Mouse (Mus musculus) mouse embryonic stem cell (cell line): ENCODE results near the gene Cox6a1.
"Not testable (repeated sequence)": the region's sequence is repeated elsewhere in the genome, so short reads cannot be mapped to it uniquely, and the experiment has no call there.

Source experiments
- in situ Hi-C, 2 experiments: fragments of 300-500 bp; cut with MboI; formaldehyde crosslinking; loops; 1 replicate in 1 of 2; 3 replicates in 1 of 2; pipeline ENCODE4 v1.14.3; 2019 to 2020; ENCODE audit warnings: low sequenced_read_pairs in 2 of 2, low pct_unique_long_range_greater_than_20kb in 1 of 2, mixed read lengths in 1 of 2; ENCODE audit not compliant: unreplicated experiment in 1 of 2

The Cox6a1 gene

GRCm38 (mm10) chr5:115316968-115317644 lies 31.7 kb downstream of the Cox6a1 start:
- in situ Hi-C loops: no loop called here

- in situ Hi-C loops: no loop called here
Measured at GRCm38 (mm10) chr5:115313668-115313943, 35.2 kb downstream of the Cox6a1 start.

GRCm38 (mm10) chr5:115312816-115313667 lies 35.7 kb downstream of the Cox6a1 start:
- in situ Hi-C loops: no loop called here

- in situ Hi-C loops: no loop called here
Measured at GRCm38 (mm10) chr5:115312354-115312753, 36.4 kb downstream of the Cox6a1 start.

GRCm38 (mm10) chr5:115302190-115302589 lies 46.6 kb downstream of the Cox6a1 start:
- in situ Hi-C loops: not testable (repeated sequence)

GRCm38 (mm10) chr5:115301615-115302014 lies 47.2 kb downstream of the Cox6a1 start:
- in situ Hi-C loops: no loop called here

GRCm38 (mm10) chr5:115300792-115301614 lies 47.8 kb downstream of the Cox6a1 start, which contains the start of gene Dynll1:
TSS of gene Dynll1 (minus strand) at chr5:115300999.
- in situ Hi-C loops: no loop called here

- in situ Hi-C loops: no loop called here
Measured at GRCm38 (mm10) chr5:115300035-115300744, 48.6 kb downstream of the Cox6a1 start.

GRCm38 (mm10) chr5:115296347-115296746 lies 52.4 kb downstream of the Cox6a1 start:
- in situ Hi-C loops: no loop called here
